Mouse (Mus musculus) hindbrain, postnatal 0 days (tissue): ENCODE results near the gene Rnf8. TPM values are rescaled to one million over a fixed set of nuclear protein-coding genes. Genes with fewer than 3 reads are reported as not detected.

Experiments used
- ATAC-seq: fragments of 200-750 bp; cut with Nextera tagmentation; 2 replicates; pipeline ENCODE4 v1.8.0; 2017; ENCODE audit warnings: mild to moderate bottlenecking, moderate TSS enrichment, moderate library complexity
- DNase-seq: peaks from one replicate; pipeline ENCODE4 v3.0.0-alpha.2; 2015; ENCODE audit warnings: low spot score
- H3K27ac ChIP-seq: fragments of 300-500 bp; sonication (generic); 2 replicates; pipeline ENCODE4 v1.5.1; 2014; ENCODE audit warnings: mild to moderate bottlenecking
- H3K27me3 ChIP-seq: fragments of 300-500 bp; sonication (generic); 2 replicates; pipeline ENCODE4 v1.6.1; 2014; ENCODE audit warnings: low read length, mixed read lengths; ENCODE audit not compliant: insufficient read depth
- H3K36me3 ChIP-seq: fragments of 300-500 bp; sonication (generic); 2 replicates; pipeline ENCODE4 v1.6.1; 2014; ENCODE audit warnings: low read length, mixed read lengths; ENCODE audit not compliant: insufficient read depth
- H3K4me1 ChIP-seq: fragments of 300-500 bp; sonication (generic); 2 replicates; pipeline ENCODE4 v1.6.1; 2014; ENCODE audit warnings: antibody characterized with exemption, low read length, mixed read lengths; ENCODE audit not compliant: insufficient read depth
- H3K4me2 ChIP-seq: fragments of 300-500 bp; sonication (generic); 2 replicates; pipeline ENCODE4 v1.6.1; 2014; ENCODE audit warnings: low read depth, mild to moderate bottlenecking, low read length, moderate library complexity, mixed read lengths
- H3K4me3 ChIP-seq: fragments of 300-500 bp; sonication (generic); 2 replicates; pipeline ENCODE4 v1.5.1; 2014; ENCODE audit warnings: low read length
- H3K9ac ChIP-seq: fragments of 300-500 bp; sonication (generic); replicated peaks from 2 replicates; pipeline ENCODE4 v1.6.1; 2014; ENCODE audit warnings: mild to moderate bottlenecking, low read length, moderate library complexity, mixed read lengths
- H3K9me3 ChIP-seq: fragments of 300-500 bp; sonication (generic); 2 replicates; pipeline ENCODE4 v1.6.1; 2016; ENCODE audit warnings: low read length, mixed read lengths
- CTCF ChIP-seq: IDR thresholded peaks from 2 replicates; pipeline ENCODE4 v1.5.1; 2016; ENCODE audit warnings: antibody characterized with exemption, control low read depth, low read depth
- WGBS: fragments of 180-500 bp; shearing (Covaris S2); extraction: QIAGEN DNeasy Blood & Tissue Kit; methylation state at CpG from one replicate; pipeline ENCODE4 v1.1.7; 2014; 5-methylcytosine and 5-hydroxymethylcytosine counted together
- polyA plus RNA-seq: library from polyadenylated mRNA; unstranded; fragments of >200 nt; fragmentation: Nextera tagmentation; extraction: Ambion mirVana; gene quantifications from 2 replicates; pipeline ENCODE4 v1.2.1, GENCODE M21; 2015
- total RNA-seq: library from RNA; depleted of rRNA; stranded (reverse); fragments of >200 nt; gene quantifications from 2 replicates; pipeline ENCODE4 v1.2.3, GENCODE M21; 2014

Rnf8 gene
- total and polyA plus RNA-seq, 2 experiments from 2014 or later, result 29.4 to 71.3 TPM

GRCm38 (mm10) chr17:29682261-29682660 is 67.7 kb downstream of the Rnf8 start:
- Histone ChIP-seq H3K36me3 (peaks cover 43% of the 10 kb centered on the region), H3K4me2 (no peak overlapping the region), H3K4me3 (no peak overlapping the region), H3K27ac (no peak overlapping the region), H3K27me3 (no peaks in the 10 kb centered on the region), H3K4me1 (peaks cover 6% of the 10 kb centered on the region; the same call in 1 of the 2 replicates), H3K9me3 (no peaks in the 10 kb centered on the region), H3K9ac (no peak overlapping the region)
- no peak for TF ChIP-seq CTCF
- DNase-seq (no peak), ATAC-seq (no peak)
- 72% methylated on average over 7 of the region's 7 CpGs for WGBS

GRCm38 (mm10) chr17:29683127-29683526 is 68.5 kb downstream of the Rnf8 start:
- H3K4me3 ChIP-seq, result no peak overlapping the region
- H3K36me3 ChIP-seq, result peaks cover 45% of the 10 kb centered on the region
- no peak overlapping the region for H3K4me2 ChIP-seq
- no peaks in the 10 kb centered on the region for H3K27me3 ChIP-seq
- 70% methylated on average over 2 of the region's 2 CpGs for WGBS
- no peak for ATAC-seq
- H3K27ac ChIP-seq, result no peak overlapping the region
- DNase-seq, result no peak
- H3K9me3 ChIP-seq, result no peaks in the 10 kb centered on the region
- peaks cover 6% of the 10 kb centered on the region; the same call in 1 of the 2 replicates for H3K4me1 ChIP-seq
- H3K9ac ChIP-seq, result no peak overlapping the region
- TF ChIP-seq CTCF, result no peak

GRCm38 (mm10) chr17:29684275-29684674 is 69.7 kb downstream of the Rnf8 start:
- TF ChIP-seq CTCF, result no peak
- no peak overlapping the region for H3K9ac ChIP-seq
- DNase-seq, result no peak
- H3K4me1 ChIP-seq, result peaks cover 6% of the 10 kb centered on the region; the same call in 1 of the 2 replicates
- no peak for ATAC-seq
- no peak overlapping the region for H3K4me2 ChIP-seq
- peaks cover 39% of the 10 kb centered on the region for H3K36me3 ChIP-seq
- no peak overlapping the region for H3K4me3 ChIP-seq
- H3K27me3 ChIP-seq, result no peaks in the 10 kb centered on the region
- WGBS, result 93% methylated on average over 4 of the region's 4 CpGs
- no peak overlapping the region for H3K27ac ChIP-seq
- no peaks in the 10 kb centered on the region for H3K9me3 ChIP-seq

GRCm38 (mm10) chr17:29686771-29687170 is 72.2 kb downstream of the Rnf8 start:
- Histone ChIP-seq H3K9ac (no peak overlapping the region), H3K4me1 (no peaks in the 10 kb centered on the region), H3K27me3 (no peaks in the 10 kb centered on the region), H3K27ac (no peak overlapping the region), H3K9me3 (no peaks in the 10 kb centered on the region), H3K4me3 (no peak overlapping the region), H3K36me3 (peaks cover 58% of the 10 kb centered on the region), H3K4me2 (no peak overlapping the region)
- no peak for TF ChIP-seq CTCF
- ATAC-seq (no peak), DNase-seq (no peak)
- WGBS, result 99% methylated on average over 5 of the region's 5 CpGs

GRCm38 (mm10) chr17:29687373-29687772 is 72.8 kb downstream of the Rnf8 start:
- H3K4me1 ChIP-seq, result no peaks in the 10 kb centered on the region
- no peak overlapping the region for H3K9ac ChIP-seq
- TF ChIP-seq CTCF, result no peak
- H3K36me3 ChIP-seq, result peaks cover 52% of the 10 kb centered on the region
- H3K9me3 ChIP-seq, result no peaks in the 10 kb centered on the region
- no peak overlapping the region for H3K4me3 ChIP-seq
- no peak for ATAC-seq
- peak; percentile 15 for DNase-seq
- H3K27ac ChIP-seq, result no peak overlapping the region
- no peaks in the 10 kb centered on the region for H3K27me3 ChIP-seq
- 59% methylated on average over 6 of the region's 6 CpGs for WGBS
- H3K4me2 ChIP-seq, result no peak overlapping the region

GRCm38 (mm10) chr17:29688610-29689009 is 74.0 kb downstream of the Rnf8 start:
- Histone ChIP-seq H3K4me2 (no peak overlapping the region), H3K9me3 (no peaks in the 10 kb centered on the region), H3K4me1 (no peaks in the 10 kb centered on the region), H3K36me3 (peaks cover 51% of the 10 kb centered on the region), H3K27me3 (no peaks in the 10 kb centered on the region), H3K4me3 (no peak overlapping the region), H3K9ac (no peak overlapping the region), H3K27ac (no peak overlapping the region)
- TF ChIP-seq CTCF, result no peak
- 76% methylated on average over 10 of the region's 10 CpGs for WGBS
- ATAC-seq (no peak), DNase-seq (peak; percentile 18)

GRCm38 (mm10) chr17:29690257-29690656 is 75.7 kb downstream of the Rnf8 start:
- Histone ChIP-seq H3K36me3 (peaks cover 59% of the 10 kb centered on the region), H3K4me3 (no peak overlapping the region), H3K27me3 (no peaks in the 10 kb centered on the region), H3K4me1 (no peaks in the 10 kb centered on the region), H3K27ac (no peak overlapping the region), H3K9me3 (no peaks in the 10 kb centered on the region), H3K4me2 (no peak overlapping the region), H3K9ac (no peak overlapping the region)
- 75% methylated on average over 6 of the region's 6 CpGs for WGBS
- TF ChIP-seq CTCF, result no peak
- DNase-seq, result no peak
- ATAC-seq, result no peak
